Mouse (Mus musculus) naive thymus-derived CD4-positive, alpha-beta T cell, adult 2 months (primary cell): ENCODE data around the gene Errfi1.

Experiments used
- DNase-seq: peaks from one replicate; pipeline ENCODE4 v3.0.0-alpha.2; 2011; ENCODE audit warnings: low read depth

The Errfi1 gene

GRCm38 (mm10) chr4:150880364-150880763, 26.6 kb downstream of the Errfi1 start:
- no peak for DNase-seq

GRCm38 (mm10) chr4:150882632-150883031, 28.9 kb downstream of the Errfi1 start:
- DNase-seq = no peak

GRCm38 (mm10) chr4:150887903-150888302, 34.2 kb downstream of the Errfi1 start:
- no peak for DNase-seq

DNA sequence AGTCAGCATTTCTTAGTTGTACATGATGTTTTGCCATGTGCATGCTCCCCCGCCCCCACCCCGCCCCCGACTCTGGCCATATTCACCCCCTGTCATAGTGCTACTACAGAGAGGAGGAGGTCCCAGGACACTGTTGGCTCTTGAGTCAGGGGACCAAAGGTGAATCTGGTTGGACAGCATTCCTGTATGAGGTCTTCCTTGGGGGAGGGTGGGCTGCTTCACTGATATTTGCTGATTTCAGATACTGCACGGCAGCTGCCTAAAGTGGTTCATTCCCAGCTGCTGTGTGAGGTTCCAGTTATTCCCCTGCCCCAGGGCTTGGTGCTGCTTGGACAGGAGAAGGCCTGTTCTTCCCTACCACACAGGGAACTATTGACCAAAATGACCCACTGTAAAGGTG, 34.8 kb downstream of the Errfi1 start:
- DNase-seq = no peak

DNA sequence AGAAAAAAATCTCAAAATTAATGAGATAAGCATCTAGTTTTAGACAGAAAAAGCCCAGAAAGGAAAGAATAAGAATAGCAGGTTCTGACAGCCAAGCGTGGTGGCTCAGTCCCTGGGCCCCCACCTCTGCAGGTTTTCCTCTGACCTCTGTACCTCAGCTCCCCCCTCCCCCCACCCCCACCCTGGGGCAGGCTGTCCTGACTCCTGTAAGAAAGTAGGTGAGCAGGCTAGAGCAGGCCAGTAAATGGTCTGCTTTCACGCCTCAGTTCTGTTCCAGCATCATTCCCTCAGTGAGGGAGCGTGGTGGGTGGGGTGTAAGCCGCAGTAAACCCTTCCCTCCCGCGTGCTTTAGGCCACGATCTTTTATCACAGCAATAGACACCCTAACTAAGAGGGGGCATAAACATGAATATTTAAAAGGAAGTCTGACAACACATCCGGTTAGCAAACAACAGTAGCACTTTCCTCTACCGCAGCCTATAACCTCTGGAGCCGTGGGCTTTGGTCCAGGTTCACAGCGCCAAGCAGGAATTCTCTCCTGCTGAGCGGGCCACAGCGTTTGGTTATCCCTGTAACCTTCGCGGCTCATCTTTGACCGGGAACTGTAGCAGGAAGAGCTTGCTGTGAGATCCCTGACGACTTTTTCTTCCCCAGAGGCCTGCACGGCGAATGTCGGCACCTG, 35.7 kb downstream of the Errfi1 start:
- no peak for DNase-seq

DNA sequence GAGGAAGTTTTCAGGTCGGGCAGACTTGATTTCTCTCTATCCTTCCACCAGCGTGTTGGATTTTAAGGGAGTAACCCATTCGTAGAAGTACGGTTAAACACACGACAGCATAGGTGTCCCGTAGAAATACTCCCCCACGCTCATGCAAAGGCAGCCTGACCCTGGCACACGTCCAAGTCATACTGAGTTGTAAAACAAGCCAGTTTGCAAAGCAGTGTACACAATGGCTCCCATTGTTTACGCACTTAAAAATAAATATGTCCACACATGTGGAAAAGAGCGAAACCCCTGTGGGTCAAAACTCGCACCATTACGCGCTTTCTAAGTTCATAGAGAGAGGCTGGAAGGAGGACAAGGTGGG, 36.2 kb downstream of the Errfi1 start:
- DNase-seq = no peak

DNA sequence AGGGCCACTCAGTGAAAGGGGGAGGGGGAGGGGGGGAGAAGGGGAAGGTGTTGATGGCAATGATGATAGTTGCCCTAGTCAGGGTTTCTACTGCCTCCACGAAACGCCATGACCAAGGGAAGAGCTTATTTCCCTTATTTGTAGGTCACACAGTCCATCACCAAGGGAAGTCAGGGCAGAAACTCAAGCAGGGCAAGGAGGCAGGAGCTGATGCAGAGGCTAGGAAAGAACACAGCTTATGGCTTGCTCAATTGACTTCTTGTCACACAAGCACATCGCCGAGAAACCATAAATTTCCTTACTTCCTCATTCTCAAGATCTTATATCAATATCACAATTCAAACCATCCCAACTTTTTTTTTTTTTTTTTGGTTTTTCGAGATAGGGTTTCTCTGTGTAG, 37.6 kb downstream of the Errfi1 start:
- no peak for DNase-seq

DNA sequence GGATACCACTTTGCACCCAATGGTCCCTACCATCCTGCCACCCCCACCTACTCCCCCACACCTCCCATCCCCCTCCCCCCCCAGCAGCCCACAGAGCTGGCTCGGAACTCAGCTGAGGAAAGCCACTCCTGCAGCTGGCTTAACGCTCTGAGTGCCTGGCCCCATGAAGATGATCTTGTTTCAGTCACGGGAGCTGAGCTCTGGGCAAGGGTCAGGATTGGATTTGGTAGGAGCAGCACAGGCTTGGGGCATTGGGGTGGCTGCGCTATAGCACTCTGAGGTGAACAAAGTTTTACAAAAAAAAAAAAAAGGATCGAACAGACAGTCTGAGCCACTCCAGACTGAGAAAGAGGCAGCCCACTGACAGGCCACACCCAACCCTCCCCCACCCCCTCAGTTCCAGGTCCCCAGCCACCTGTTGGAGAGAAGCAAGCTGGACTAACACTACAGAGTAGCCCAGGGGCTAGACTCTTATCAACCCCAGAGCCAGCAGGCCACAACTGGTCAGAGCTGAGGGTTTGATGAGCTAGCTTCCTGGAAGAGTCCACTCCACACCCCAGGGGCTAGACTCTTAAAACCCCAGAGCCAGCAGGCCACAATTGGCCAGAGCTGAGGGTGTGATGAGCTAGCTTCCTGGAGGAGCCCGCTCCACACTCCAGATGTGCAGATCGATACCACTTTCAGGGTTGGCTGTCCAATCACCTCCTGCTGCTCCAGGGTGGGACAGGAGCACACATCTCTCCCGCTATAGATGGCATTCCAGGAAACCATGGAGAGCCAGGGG, 41.2 kb downstream of the Errfi1 start:
- DNase-seq = no peak

GRCm38 (mm10) chr4:150896896-150897624, 43.3 kb downstream of the Errfi1 start:
- no peak for DNase-seq

- peak; percentile 87 for DNase-seq
Observed at GRCm38 (mm10) chr4:150898716-150899365, 45.1 kb downstream of the Errfi1 start.

DNA sequence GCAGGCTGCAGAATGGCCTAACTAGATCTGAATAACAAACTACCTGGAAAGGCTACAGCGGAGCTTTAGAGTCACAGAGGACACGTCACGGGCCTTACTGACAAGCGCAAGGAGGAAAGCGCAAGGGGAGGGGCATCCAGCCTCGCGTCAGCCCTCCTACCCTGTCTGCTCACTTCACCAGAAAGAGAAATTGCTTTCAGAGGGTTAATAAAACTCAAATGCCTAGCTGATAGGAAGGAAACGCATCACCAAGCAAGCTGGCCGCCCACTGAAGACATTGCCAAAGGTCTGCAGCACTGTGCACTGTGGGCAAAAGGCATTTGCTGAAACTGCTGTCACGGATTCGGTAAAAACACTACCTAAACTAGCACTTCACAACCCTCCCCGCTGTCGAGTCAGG, 46.8 kb downstream of the Errfi1 start:
- DNase-seq = no peak

DNA sequence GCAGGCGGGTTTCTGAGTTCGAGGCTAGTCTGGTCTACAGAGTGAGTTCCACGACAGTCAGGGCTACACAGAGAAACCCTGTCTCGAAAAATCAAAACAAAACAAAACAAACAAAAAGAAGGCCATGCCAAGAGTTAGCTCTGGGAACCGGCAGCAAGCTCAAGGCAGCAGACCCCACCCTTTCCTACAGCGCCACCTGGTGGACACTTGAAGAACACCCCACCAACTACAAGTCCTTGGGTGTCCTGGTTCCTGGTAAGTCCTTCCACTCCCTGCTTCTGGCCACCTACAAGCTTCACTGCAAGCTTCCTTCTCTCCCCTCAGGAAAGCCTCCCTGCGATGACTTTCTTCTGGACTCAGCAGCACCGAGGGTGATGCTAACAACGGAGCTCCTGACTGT, 47.9 kb downstream of the Errfi1 start:
- DNase-seq = peak; percentile 87

DNA sequence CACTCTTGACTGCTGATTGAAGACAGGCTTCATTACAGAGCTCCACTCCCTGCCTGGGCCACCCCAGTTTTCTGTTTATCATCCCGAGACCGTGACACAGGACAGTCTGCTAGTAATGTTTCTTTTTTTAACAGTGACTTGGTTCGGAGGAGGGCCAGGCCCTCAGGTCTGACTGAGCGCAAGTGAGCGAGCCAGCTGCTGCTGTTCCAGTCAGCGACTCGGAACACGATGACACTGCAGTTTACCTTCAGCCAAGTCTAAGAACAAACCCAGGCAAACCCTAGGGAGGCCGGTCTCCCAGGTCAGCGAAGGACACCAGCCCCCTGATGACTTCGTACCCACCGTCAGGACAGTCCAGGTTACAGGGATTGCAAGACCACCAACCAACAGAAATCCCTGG, 48.3 kb downstream of the Errfi1 start:
- DNase-seq = no peak

GRCm38 (mm10) chr4:150903091-150903742, 49.5 kb downstream of the Errfi1 start:
- peak; percentile 75 for DNase-seq

DNA sequence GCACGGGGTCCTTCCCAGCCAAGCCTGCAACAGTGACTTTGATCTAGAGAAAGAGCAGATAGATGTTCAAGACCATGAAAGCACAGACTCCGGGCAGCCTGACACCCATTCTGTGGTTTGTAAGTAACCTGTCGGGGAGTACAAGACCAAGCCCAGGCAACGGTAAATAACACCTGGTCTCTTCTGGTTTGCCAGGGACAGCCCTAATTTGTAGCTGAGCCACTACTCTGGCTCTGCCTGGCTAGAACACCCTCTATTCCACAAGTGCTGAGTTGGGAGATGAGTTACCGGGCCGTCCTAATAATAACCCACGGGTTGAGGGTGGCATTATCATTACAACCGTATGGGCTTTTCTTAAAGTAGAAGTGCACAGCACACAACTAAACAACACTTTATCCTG, 53.4 kb downstream of the Errfi1 start:
- no peak for DNase-seq

GRCm38 (mm10) chr4:150908512-150908911, 54.8 kb downstream of the Errfi1 start:
- peak; percentile 47 for DNase-seq

DNA sequence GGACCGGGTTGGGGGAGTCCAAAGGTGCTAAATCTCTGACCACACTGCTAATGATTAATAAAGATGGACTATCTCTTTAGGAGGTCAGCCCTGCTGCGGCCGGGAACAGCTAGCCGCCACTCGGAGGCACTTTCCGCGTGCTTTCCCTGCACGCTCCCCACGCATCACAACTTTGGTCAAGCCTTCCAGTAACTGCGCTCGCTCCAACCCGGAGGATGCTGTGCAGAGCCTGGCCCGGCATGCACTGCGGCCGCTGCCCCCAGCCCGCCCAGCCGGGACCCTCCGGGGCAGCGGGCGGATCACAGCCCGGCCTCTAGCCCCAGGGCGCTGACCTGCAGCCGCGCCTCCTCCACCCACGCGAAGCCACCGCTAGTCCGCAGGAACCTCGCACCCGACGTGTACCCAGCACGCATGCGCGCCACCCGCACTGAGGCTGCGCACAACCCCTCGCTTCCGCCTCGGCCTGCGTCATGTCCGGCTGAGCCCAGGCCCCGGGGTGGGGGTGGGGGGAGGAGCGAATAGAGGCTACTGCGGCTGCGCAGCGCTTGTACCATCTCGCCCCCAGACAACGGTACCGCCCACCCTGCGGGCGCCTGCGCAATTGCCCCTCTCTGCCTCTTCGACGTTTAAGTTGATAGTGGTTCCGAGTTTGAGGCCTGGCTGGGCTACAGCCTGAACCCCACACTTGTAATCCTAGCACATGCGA, 55.9 kb downstream of the Errfi1 start:
- peak; percentile 100 for DNase-seq

GRCm38 (mm10) chr4:150910164-150910951, 56.6 kb downstream of the Errfi1 start:
- DNase-seq = no peak

DNA sequence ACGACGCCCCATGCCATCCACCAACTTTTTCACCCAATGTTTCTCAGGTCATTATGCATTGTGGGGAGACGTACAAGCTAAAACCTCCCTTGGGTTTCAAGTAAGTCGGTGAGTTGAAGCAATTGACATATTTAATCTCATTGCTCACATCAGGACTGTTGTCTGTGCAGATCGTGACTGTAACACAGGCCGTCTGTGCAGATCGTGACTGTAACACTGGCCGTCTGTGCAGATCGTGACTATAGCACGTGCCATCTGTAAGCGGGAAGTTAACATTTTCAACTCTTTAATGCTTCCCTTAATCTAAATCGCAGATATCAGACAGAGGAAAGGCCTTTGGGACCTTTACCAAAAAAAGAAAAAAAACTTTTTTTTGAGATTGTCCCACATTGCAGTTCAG, 60.0 kb downstream of the Errfi1 start:
- DNase-seq = no peak

DNA sequence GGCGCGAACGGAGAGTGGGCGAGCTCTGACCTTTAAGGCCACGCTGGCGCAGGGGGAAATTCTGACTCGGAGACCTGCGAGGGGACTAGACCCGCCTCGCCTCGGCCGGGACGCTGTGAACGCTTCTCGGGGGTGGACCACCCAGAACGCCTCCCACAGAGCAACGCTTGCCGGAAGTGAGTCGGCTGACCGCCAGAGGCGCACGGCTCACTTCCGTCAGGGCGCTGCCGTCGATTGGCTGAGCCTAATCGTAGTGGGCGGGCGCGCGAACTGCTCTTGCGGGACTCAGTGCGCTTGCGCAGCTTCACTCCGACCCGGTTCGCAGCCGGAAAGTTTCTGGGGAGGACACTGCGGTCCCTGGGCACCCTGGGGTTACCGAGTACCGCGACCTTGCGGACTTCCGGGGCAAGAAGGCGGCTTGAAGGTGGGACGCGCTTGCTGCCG, 60.6 kb downstream of the Errfi1 start, which contains the start of the genes Park7 and Tnfrsf9:
Gene Park7, minus strand, starts transcription at position 148 of the 444 bp plus-strand sequence.
Gene Tnfrsf9, plus strand, starts transcription at position 273 of the 444 bp plus-strand sequence.
- peak; percentile 97 for DNase-seq
